Mouse (Mus musculus): ENCODE measurements around the gene Wdtc1.

Wdtc1 gene

GRCm38 (mm10) chr4:133353367-133354365 lies at the start of gene Wdtc1:
TSS of gene Wdtc1 (minus strand) at chr4:133353481.
- in situ Hi-C loops (cut with MboI, MseI), result no loop called here

DNA sequence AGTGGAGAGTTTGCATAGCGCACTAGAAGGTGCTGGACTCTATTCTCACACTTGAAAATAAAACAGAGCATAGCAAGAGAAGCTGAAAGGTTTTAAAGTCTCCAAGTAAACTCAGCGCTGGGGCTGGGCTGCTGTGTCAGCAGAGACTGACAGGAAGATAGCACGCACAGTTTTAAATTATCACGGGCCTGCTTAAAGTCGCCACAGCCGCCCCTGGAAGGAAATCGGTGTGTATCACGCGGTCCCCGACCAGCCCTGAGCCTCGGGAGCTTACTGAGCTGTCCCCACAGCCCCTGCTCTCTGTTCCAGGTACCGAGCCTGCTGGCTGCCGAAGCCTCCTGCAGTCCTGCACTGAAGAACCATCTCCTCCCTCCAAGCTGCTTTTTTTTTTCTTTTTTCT lies 48.7 kb upstream of the Wdtc1 start:
- in situ Hi-C loops (cut with MboI, MseI), result no loop called here

- in situ Hi-C loops (cut with MboI, MseI), result no loop called here
Measured at GRCm38 (mm10) chr4:133400098-133400497, 46.8 kb upstream of the Wdtc1 start.

GRCm38 (mm10) chr4:133399509-133399908 lies 46.2 kb upstream of the Wdtc1 start:
- in situ Hi-C loops (cut with MboI, MseI), result no loop called here

- in situ Hi-C loops (cut with MboI, MseI), result no loop called here
Measured at GRCm38 (mm10) chr4:133398619-133399018, 45.3 kb upstream of the Wdtc1 start.

DNA sequence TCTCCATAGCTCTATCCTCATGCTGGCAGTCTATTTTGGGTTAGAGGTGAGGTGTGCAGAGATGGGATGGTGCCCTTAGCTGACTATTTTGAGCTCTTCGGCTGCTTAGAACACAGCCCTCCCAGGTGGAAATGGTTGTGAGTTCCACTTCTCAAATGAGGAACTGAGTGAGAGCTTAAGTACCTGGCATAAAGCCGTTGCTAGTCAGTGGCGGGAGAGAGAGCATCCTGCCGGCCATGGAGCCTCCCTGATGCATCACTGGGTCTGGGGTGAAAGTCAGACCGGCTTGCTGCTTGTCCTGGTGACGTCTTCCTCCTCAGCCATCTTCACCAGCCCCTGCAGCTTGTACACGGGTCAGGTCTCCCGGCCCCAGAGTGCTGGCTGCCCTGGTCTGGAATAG lies 44.7 kb upstream of the Wdtc1 start:
- in situ Hi-C loops (cut with MboI, MseI), result no loop called here

GRCm38 (mm10) chr4:133397299-133397698 lies 44.0 kb upstream of the Wdtc1 start:
- in situ Hi-C loops (cut with MboI, MseI), result no loop called here

- in situ Hi-C loops (cut with MboI, MseI), result no loop called here
Measured at GRCm38 (mm10) chr4:133396079-133396478, 42.8 kb upstream of the Wdtc1 start.

DNA sequence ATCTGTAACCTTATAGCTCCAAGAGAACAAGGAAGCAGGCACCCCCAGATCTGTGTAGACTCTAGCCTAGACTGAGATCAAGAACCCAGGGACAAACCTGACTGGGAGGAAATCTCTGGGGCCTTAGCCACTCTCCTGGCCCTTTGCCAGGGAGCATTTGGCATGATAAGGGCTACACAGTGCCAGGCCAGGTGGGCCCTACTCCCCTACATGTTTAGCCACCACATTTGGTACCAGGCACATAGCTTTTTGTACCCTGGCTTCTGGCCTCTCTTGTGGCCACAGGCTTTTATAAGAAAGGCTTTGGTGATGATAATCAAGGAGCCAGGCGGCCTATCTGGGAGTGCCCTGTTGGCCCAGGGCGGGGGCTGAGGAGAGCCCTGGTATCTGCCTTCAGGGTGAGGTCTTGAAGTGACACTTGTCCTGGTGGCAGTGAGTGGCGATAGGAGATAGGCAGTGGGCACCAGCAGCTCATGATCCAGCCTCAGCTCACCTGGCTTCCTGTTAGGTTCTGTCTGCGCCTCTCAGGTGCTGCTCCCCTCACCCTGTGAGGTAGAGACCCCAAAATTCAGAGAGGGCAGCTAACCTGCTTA lies 41.8 kb upstream of the Wdtc1 start:
- in situ Hi-C loops (cut with MboI, MseI), result no loop called here

DNA sequence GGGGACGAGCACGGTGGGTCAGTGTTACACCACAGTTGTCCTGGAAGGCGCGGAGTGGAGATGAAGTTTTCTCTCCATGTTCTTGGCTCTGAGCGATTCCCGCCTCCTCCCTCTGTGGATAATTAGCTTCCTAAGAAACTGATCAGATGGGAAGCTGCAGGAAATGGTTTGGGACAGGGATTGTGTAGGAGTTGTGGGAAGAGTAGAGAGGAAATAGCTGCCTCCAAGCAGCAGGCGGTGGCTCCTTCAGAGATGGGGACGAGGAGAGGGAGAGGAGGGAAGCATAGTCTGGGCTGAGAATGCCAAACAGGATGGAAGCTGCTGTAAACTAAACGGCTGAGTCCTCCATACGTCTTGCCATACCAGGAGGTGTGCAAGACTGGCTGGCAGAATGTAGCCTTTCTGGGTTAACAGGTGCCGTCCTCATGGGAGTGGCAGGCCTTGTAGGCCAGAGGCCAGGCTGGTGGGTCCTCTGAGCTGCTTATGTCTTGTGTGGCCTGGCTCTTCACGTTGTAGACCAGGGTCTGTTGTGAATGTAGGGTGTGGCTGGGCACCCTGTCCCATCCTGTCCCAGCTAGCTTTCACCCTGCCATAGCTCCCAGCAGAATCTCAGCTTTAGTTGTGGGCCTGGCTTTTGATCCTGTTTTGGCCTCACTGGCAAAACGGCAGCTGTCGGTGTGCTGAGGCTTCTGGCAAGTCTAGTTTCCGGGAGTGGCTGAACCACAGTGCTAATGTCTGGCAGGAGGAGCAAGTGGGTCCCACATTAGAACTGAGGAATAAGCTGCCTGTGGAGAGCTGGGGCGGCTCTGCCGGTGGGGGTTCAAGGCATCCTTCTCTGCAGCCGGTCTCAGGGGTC lies 38.1 kb upstream of the Wdtc1 start:
- in situ Hi-C loops (cut with MboI, MseI), result no loop called here

DNA sequence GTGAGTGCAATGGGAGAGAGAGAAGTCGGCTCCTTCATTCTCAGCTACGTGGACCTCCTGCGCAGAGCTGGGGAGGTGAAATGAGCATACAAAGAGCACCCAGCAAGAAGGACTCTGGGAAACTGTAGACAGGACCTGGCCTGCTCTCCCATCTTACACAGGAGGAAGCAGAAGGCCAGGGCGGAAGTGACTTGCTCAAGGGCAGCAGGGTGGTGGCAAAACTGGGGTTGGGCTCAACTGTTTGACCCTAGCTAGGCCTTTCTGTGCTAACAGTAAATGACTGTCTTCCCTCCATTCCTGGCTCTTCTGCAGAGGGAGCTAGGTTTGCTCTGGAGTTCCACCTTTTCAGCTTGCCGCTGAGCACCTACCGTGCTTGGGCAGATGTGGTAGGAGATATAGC lies 37.3 kb upstream of the Wdtc1 start:
- in situ Hi-C loops (cut with MboI, MseI), result no loop called here

- in situ Hi-C loops (cut with MboI, MseI), result no loop called here
Measured at GRCm38 (mm10) chr4:133390042-133390441, 36.8 kb upstream of the Wdtc1 start.

- in situ Hi-C loops (cut with MboI, MseI), result no loop called here
Measured at GRCm38 (mm10) chr4:133388781-133389552, 35.7 kb upstream of the Wdtc1 start.

DNA sequence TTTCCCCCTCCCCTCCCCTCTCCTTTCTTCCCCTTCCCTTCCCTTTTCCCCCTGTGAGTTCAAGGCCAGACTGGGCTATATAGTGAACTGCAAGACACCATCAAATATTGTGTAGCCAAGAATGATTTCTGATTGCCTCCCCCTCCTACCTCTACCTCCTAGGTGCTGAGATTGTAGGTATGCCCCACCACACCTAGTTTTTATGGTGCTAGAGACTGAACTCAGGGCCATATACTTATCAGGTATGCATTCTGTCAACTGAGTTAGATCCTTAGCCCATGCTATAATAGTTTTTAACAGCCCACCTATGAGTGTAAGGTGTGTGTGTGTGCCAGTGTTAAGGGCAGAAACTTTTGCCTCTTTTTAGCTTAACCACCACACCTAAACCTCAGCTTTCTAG lies 33.8 kb upstream of the Wdtc1 start:
- in situ Hi-C loops (cut with MboI, MseI), result no loop called here

DNA sequence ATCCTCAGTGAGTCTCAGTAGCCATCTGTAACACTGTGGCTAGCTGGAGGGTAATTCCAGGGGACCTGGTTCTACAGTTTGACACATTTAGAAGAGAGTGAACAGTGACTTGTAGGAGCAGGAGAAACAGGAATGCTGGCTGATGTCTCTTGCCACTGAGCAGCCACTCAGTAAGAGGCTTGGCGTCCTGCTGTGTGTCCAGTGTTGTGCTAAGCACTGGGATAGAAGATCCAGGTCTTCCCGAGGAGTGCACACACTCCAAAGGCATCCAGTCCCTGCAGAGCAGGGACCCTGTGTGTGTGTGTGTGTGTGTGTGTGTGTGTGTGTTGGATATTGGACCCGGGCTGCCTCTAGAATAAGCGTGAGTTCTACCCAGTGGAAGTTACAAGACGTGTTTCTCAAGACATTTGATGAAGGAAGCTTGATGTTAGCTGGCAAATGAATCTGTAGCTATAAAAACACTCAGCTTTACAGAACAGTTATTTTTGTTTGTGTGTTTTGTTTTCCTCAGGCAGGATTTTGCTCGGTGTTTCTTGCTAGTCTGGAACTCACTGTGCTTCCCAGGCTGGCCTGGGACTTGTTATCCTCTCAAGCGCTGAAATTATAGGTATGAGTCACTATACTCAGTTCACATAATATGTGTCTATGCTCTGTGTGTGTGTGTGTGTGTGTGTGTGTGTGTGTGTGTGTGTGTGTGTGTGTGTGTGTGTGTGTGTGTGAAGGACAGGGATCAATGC lies 32.9 kb upstream of the Wdtc1 start:
- in situ Hi-C loops (cut with MboI, MseI), result no loop called here

DNA sequence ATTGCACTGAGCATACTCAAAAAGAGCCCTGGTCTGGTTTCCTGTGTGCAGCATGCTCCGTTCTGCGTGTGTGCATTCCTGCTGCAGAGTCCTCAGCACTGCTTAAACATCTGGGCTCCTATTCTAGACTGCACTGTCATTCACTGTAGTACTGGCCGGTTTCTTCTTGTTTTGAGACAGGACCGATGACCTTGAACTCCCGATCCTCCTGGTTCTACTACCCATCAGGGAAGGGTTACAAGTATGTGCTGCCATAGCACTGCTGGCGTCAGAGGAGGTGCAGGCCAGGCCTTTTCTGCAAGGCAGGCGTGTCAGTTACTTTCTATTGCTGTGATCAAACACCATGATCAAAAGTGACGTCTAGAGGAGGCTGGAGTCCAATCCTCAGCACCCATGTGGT lies 27.9 kb upstream of the Wdtc1 start:
- in situ Hi-C loops (cut with MboI, MseI), result no loop called here

GRCm38 (mm10) chr4:133380532-133380931 lies 27.3 kb upstream of the Wdtc1 start:
- in situ Hi-C loops (cut with MboI, MseI), result no loop called here

DNA sequence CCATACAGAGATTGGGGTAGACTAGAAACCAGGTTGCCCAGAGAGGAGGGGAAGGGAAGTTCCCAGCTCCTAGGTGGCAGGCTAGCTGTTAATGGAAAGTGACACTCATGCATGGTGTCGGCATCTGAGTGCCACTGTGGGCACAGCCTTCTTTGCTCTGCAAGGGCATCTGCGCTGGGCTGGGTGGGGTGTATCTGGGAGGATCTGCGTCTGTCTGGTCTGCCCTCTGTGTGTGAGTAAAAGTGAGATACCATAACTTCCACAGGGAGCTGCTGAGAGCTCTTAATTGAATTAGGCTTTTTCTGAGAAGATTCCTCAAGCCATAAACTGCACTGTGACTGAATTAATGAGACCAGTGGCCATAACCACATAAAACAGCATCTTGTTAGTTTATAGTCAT lies 26.6 kb upstream of the Wdtc1 start:
- in situ Hi-C loops (cut with MboI, MseI), result no loop called here

DNA sequence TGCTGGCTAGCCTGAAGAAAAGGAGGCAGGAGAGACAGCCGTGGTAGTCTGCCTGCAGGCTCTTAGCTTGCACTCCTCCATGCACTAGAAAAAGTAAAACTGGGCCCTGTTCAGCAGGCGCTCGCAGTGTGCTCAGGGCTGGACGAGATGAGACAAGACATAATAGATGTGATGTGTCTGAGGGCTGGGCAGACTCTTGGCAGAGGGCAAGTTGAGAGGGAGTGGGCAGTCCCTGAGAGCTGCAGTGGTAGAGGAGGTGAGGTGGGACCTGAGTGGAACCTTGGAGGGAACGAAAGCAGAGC lies 25.7 kb upstream of the Wdtc1 start:
- in situ Hi-C loops (cut with MboI, MseI), result no loop called here

DNA sequence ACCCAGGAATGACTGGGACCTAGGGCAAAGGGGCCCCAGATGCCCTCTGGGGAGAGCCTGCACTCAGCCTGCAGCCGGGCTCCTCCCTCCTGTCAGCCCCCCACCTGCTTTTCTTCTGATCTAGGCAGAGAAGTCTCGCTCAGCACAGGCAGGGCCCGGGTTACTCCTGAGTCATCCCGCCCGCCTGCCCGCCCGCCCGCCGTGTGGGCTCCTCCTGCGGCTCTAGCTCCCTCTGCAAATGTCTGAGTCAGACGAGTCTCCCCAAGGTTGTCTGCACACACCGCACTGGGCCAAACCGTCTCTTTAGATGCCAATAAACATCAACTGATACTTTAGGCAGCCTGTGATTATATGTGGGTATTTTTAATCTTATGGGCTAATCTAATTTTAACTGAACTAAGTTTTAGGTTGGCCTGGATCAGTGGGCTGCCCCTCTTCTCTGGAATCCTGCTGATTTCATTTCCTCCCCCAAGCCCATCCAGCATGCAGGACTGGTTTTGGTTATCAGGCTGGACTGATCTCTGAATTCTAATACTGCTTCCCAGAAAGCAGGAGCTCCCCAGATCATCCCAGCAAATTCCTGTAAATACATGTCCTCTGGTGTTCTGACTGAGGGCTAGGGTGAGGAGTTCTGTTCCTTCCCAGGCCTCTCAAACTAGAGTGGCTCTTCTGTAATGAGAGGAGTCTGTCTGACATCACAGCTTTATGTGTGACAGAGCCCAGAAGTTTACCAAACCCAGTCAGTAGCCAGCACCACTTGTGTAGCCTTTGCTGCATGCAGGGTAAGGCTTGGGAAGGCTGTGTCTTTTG lies 25.2 kb upstream of the Wdtc1 start:
- in situ Hi-C loops (cut with MboI, MseI), result no loop called here
